Mouse (Mus musculus) embryonic fibroblast, embryonic 13.5 days (primary cell): Measurements from ENCODE around the gene Hist1h2ac.

Source experiments
- CTCF ChIP-seq: IDR thresholded peaks from 2 replicates; pipeline ENCODE4 v1.5.1; 2011; ENCODE audit warnings: mild to moderate bottlenecking, control low read depth, low read length, moderate library complexity, borderline replicate concordance; ENCODE audit not compliant: insufficient read depth
- POLR2A ChIP-seq: IDR thresholded peaks from 2 replicates; pipeline ENCODE4 v1.6.1; 2011; ENCODE audit warnings: low read depth, mild to moderate bottlenecking, control low read depth, low read length, moderate library complexity

- TF ChIP-seq CTCF = no peak
- TF ChIP-seq POLR2A = 0 out of 2 replicates have a peak, but pooled peaks have one; percentile 14
Measured at GRCm38 (mm10) chr13:23710374-23711089, 26.8 kb upstream of the Hist1h2ac start, which contains the start of gene Hfe.
